Mouse (Mus musculus): ENCODE results near the gene Rbm12. TPM values are rescaled to one million over a fixed set of nuclear protein-coding genes. Genes with fewer than 3 reads are reported as not detected.

Gene Rbm12
- total and polyA plus RNA-seq, 3 experiments: 11.4 to 12.0 (median 11.4) TPM

DNA sequence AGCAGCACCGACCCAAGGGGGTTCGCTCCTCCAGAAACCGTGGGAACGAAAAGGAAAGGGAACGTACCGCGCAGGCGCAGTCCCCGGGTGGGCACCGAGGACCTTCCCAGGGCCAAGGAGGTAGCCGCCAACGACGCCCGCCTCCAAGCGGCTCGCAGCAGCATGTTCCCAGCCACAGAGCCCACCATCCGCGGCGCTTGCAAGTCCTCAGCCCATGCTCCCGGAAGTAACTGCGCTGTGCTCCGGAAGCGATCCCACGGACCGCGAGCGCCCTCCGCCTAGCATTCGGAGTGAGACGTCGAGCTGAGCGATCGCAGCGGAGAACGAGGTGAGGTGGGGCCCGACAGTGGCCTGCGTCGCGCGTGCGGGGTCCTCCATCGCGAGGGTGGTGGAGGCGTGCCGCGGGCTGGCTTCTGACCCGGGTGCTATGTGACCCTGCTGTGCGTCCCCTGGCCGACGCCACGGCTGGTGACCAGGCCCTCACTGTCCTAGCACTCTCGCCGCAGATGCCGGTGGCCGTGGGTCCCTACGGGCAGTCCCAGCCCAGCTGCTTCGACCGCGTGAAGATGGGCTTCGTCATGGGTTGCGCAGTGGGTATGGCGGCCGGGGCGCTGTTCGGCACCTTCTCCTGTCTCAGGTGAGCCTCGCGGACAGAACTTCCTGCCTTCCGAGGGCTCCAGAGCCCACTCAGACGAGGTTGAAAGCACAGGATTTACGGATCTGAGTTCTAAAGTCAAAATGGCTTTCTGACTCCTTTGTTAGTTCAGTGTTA, 32.4 kb upstream of the Rbm12 start, which contains the start of the genes Romo1 and Nfs1:
TSS of gene Romo1 (plus strand) at position 87 of the 772 bp plus-strand sequence.
TSS of gene Nfs1 (minus strand) at position 234 of the 772 bp plus-strand sequence.
- peak; percentile 83 for TF ChIP-seq POLR2A (IDR thresholded peaks at IDR 0.05; ENCODE audit: insufficient read depth, low read depth, low read length)
- peak; percentile 54; the same call in 1 of the 2 replicates for TF ChIP-seq EP300 (IDR thresholded peaks at IDR 0.05; ENCODE audit: insufficient read depth, low read depth, low read length)
- TF ChIP-seq CTCF (IDR thresholded peaks at IDR 0.05): peak; percentile 62
- under 1% methylated on average over 70 of the region's 70 CpGs for WGBS
- DNase-seq: peak; percentile 92 to 93
- Histone ChIP-seq H3K4me1 (ENCODE audit: control insufficient read depth, insufficient read depth, low read length) (peaks cover 3% of the 10 kb centered on the region), H3K79me2 (replicated peaks; ENCODE audit: control insufficient read depth, insufficient read depth, low read length) (no peaks in the 10 kb centered on the region), H3K27me3 (ENCODE audit: control insufficient read depth, insufficient read depth, low read length) (no peaks in the 10 kb centered on the region), H3K36me3 (ENCODE audit: control insufficient read depth, insufficient read depth, low read length) (peaks cover 17% of the 10 kb centered on the region), H3K9ac (ENCODE audit: low read depth, low read length) (peak within 1 kb of the TSS; percentile 99), H3K4me3 (peak within 1 kb of the TSS; percentile 93), H3K27ac (peak within 1 kb of the TSS; percentile 88)
- intact Hi-C loops (cut with DNase I): loop anchor here (5.0 to 10.0 kb wide), 3 partner anchors 133 to 182 kb away; partner anchors contain the start of genes 6430550D23Rik and Ergic3

DNA sequence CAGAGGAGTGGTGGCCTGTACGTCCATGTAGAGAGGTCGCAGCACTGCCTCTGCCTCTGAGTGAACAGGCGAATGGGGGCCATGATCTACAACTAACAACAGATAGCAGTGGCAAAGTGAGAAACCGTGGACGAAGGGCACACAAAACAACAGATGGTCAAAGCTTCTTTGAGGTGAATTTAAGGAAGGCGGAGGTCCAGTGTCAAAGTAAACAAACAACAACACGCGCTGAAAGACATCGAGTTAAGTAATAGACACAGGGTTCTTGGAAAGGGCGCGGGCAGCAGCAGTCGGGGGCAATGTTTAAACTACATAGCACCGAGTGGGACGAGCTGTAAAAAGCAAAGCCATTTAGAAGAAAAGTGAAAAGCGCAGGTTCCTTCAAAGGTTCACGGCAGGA, 31.6 kb upstream of the Rbm12 start:
- H3K79me2 ChIP-seq (replicated peaks; ENCODE audit: control insufficient read depth, insufficient read depth, low read length): no peaks in the 10 kb centered on the region
- H3K27me3 ChIP-seq (ENCODE audit: control insufficient read depth, insufficient read depth, low read length): no peaks in the 10 kb centered on the region
- H3K36me3 ChIP-seq (ENCODE audit: control insufficient read depth, insufficient read depth, low read length): peaks cover 10% of the 10 kb centered on the region
- H3K9ac ChIP-seq (ENCODE audit: low read depth, low read length): peak overlapping the region; percentile 99
- peak overlapping the region; percentile 88 for H3K27ac ChIP-seq
- TF ChIP-seq CTCF (IDR thresholded peaks at IDR 0.05): no peak
- TF ChIP-seq EP300 (IDR thresholded peaks at IDR 0.05; ENCODE audit: insufficient read depth, low read depth, low read length): no peak
- no peak for TF ChIP-seq POLR2A (IDR thresholded peaks at IDR 0.05; ENCODE audit: insufficient read depth, low read depth, low read length)
- intact Hi-C loops (cut with DNase I): loop anchor here (5.0 to 10.0 kb wide), 3 partner anchors 134 to 181 kb away; partner anchors contain the start of genes 6430550D23Rik and Ergic3
- H3K4me3 ChIP-seq: peak overlapping the region; percentile 93
- DNase-seq: no peak
- H3K4me1 ChIP-seq (ENCODE audit: control insufficient read depth, insufficient read depth, low read length): peaks cover 3% of the 10 kb centered on the region
- 3% methylated on average over 16 of the region's 16 CpGs for WGBS

DNA sequence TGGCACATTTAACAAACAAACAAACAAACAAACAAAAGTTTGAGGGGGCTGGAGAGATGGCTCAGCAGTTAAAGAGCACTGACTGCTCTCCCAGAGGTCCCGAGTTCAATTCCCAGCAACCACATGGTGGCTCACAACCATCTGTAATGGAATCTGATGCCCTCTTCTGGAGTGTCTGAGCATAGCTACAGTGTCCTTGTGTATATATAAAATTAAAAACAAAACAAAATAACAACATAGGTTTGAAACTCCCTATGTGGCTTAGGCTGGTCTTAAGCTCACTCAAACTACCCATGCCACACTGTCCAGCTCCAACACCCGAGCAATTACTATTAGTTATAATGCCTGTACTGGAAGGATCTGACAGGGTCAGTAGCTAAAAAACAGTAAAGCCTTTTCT, 31.0 kb upstream of the Rbm12 start:
- Histone ChIP-seq H3K79me2 (replicated peaks; ENCODE audit: control insufficient read depth, insufficient read depth, low read length) (no peaks in the 10 kb centered on the region), H3K27me3 (ENCODE audit: control insufficient read depth, insufficient read depth, low read length) (no peaks in the 10 kb centered on the region), H3K4me1 (ENCODE audit: control insufficient read depth, insufficient read depth, low read length) (peaks cover 3% of the 10 kb centered on the region), H3K36me3 (ENCODE audit: control insufficient read depth, insufficient read depth, low read length) (peaks cover 7% of the 10 kb centered on the region), H3K4me3 (no peak overlapping the region), H3K27ac (no peak overlapping the region), H3K9ac (ENCODE audit: low read depth, low read length) (no peak overlapping the region)
- TF ChIP-seq POLR2A (IDR thresholded peaks at IDR 0.05; ENCODE audit: insufficient read depth, low read depth, low read length): no peak
- TF ChIP-seq CTCF (IDR thresholded peaks at IDR 0.05): peak; percentile 39
- WGBS: 85% methylated on average over 2 of the region's 2 CpGs
- intact Hi-C loops (cut with DNase I): loop anchor here (5.0 to 10.0 kb wide), 3 partner anchors 134 to 181 kb away; partner anchors contain the start of genes 6430550D23Rik and Ergic3
- DNase-seq: no peak

DNA sequence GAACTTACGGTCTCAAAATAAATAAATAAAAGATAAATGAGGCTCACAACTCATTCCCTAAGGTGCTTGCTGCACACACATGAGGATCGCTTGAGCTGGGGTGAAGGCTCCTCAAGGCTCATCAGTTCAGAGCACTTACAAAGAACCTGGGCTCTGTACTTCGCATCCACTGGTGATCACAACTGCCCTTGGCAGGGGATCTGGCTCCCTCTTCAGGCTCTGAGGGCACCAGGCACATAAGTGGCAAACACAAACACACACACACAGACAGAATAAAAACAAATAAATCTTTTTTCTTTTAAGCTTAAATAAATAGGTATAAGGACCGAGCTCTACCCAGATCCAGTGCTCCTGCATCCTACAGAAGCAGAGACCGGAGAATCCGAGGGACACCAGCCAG, 23.9 kb upstream of the Rbm12 start:
- Histone ChIP-seq H3K79me2 (replicated peaks; ENCODE audit: control insufficient read depth, insufficient read depth, low read length) (no peaks in the 10 kb centered on the region), H3K27ac (no peak overlapping the region), H3K4me1 (ENCODE audit: control insufficient read depth, insufficient read depth, low read length) (no peaks in the 10 kb centered on the region), H3K36me3 (ENCODE audit: control insufficient read depth, insufficient read depth, low read length) (no peaks in the 10 kb centered on the region), H3K4me3 (no peak overlapping the region), H3K27me3 (ENCODE audit: control insufficient read depth, insufficient read depth, low read length) (no peaks in the 10 kb centered on the region), H3K9ac (ENCODE audit: low read depth, low read length) (no peak overlapping the region)
- intact Hi-C loops (cut with DNase I): no loop called here
- TF ChIP-seq POLR2A (IDR thresholded peaks at IDR 0.05; ENCODE audit: insufficient read depth, low read depth, low read length) (no peak), CTCF (IDR thresholded peaks at IDR 0.05) (peak; percentile 32)
- DNase-seq: no peak
- WGBS: 90% methylated on average over 6 of the region's 6 CpGs

DNA sequence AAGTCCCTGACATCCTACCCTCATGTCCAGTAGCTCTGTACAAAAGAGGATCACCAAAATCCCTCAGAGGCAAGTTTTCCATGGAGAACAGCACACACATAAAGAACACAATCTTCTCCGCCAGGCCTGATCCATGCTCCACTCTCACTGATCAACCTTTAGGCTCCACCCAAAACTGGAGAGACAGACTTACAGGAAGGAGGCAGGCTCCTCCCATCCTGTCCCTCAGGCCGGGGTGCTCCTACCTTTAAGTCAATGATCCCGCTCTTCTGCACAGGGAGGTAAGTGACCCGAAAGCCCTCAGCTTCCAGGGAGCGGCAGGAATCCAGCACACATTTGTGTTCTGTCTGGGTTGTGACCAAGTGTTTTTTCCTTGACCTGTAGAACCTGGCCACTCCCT, 22.4 kb upstream of the Rbm12 start:
- Histone ChIP-seq H3K9ac (ENCODE audit: low read depth, low read length) (no peak overlapping the region), H3K27ac (no peak overlapping the region), H3K79me2 (replicated peaks; ENCODE audit: control insufficient read depth, insufficient read depth, low read length) (no peaks in the 10 kb centered on the region), H3K4me1 (ENCODE audit: control insufficient read depth, insufficient read depth, low read length) (no peaks in the 10 kb centered on the region), H3K4me3 (no peak overlapping the region), H3K36me3 (ENCODE audit: control insufficient read depth, insufficient read depth, low read length) (no peaks in the 10 kb centered on the region), H3K27me3 (ENCODE audit: control insufficient read depth, insufficient read depth, low read length) (no peaks in the 10 kb centered on the region)
- no peak for DNase-seq
- TF ChIP-seq POLR2A (IDR thresholded peaks at IDR 0.05; ENCODE audit: insufficient read depth, low read depth, low read length): no peak
- no peak for TF ChIP-seq CTCF (IDR thresholded peaks at IDR 0.05)
- no peak for TF ChIP-seq EP300 (IDR thresholded peaks at IDR 0.05; ENCODE audit: insufficient read depth, low read depth, low read length)
- 72% methylated on average over 5 of the region's 5 CpGs for WGBS
- intact Hi-C loops (cut with DNase I): no loop called here

DNA sequence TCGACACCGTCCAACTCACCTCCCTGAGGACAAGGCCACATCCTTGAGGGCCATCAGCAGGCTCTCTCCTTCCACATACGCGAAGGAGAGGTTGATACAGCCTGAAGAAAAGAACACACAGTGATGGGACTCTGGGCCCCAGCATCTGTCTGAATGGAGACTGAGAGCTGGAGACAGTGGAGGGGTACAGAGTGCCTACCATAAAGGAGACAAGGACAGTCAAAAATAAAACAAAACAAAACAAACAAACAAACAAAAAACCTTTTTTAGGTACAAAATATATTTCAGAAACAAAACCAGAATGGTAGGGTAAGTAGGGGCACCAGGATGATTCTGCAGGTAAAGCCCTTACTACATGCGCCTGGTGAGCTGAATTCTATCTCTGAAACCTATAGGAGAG, 15.2 kb upstream of the Rbm12 start, which contains the start of gene Gm28036:
TSS of gene Gm28036 (minus strand) at position 101 of the 400 bp plus-strand sequence.
- no peak within 1 kb of the TSS for H3K27ac ChIP-seq
- intact Hi-C loops (cut with DNase I): no loop called here
- TF ChIP-seq POLR2A (IDR thresholded peaks at IDR 0.05; ENCODE audit: insufficient read depth, low read depth, low read length) (no peak), EP300 (IDR thresholded peaks at IDR 0.05; ENCODE audit: insufficient read depth, low read depth, low read length) (no peak), CTCF (IDR thresholded peaks at IDR 0.05) (no peak)

More for the DNA sequence above, 15.2 kb upstream of the Rbm12 start, which contains the start of gene Gm28036:
- no peaks in the 10 kb centered on the region for H3K27me3 ChIP-seq (ENCODE audit: control insufficient read depth, insufficient read depth, low read length)
- H3K36me3 ChIP-seq (ENCODE audit: control insufficient read depth, insufficient read depth, low read length): no peaks in the 10 kb centered on the region
- H3K4me1 ChIP-seq (ENCODE audit: control insufficient read depth, insufficient read depth, low read length): no peaks in the 10 kb centered on the region
- H3K79me2 ChIP-seq (replicated peaks; ENCODE audit: control insufficient read depth, insufficient read depth, low read length): no peaks in the 10 kb centered on the region
- no peak for DNase-seq
- 91% methylated on average over 5 of the region's 5 CpGs for WGBS
- H3K4me3 ChIP-seq: no peak within 1 kb of the TSS
- no peak within 1 kb of the TSS for H3K9ac ChIP-seq (ENCODE audit: low read depth, low read length)

Data from heart, adult 2 months (tissue).